In genomic region chr11:96713210-96714005, GRCm38 (mm10) we compare ENCODE assay signal across 9 mouse cellular contexts.
DNase-seq lines count a peak whose midpoint lies in the region; ATAC-seq and TF ChIP-seq lines count a peak whose summit lies in the region.
"Had no signal": no experiment of that assay in that cellular context is flagged by ENCODE, and none has a peak within 500 bp of the region (broad histone marks: within the 10 kb centered on the region; RNA-seq: fewer than 3 reads in every experiment).

No protein-coding gene starts in this region.

- WGBS in heart, embryonic 15.5 days: 50% methylated on average over 18 of the region's 18 CpGs
- 51% methylated on average over 18 of the region's 18 CpGs for WGBS in heart, embryonic 11.5 days (ENCODE audit: insufficient replicate concordance)
- 41% methylated on average over 18 of the region's 18 CpGs for WGBS in hindbrain, postnatal 0 days

- no peak overlapping the region for H3K27ac ChIP-seq in heart, embryonic 15.5 days
- no peak overlapping the region for H3K27ac ChIP-seq in heart, embryonic 11.5 days (ENCODE audit: low read depth, low read length)
- H3K27ac ChIP-seq in hindbrain, postnatal 0 days: no peak overlapping the region
- H3K27ac ChIP-seq: layer of hippocampus, adult 2 months had no signal

- peak; percentile 83 for DNase-seq in WW6 (ENCODE audit: low read depth, low spot score)
- peak; percentile 63 for DNase-seq in hindbrain, postnatal 0 days (ENCODE audit: low spot score)
- DNase-seq in urinary bladder, postnatal 4 days (ENCODE audit: low spot score in 2 of 2): no peak
- DNase-seq in left cerebral cortex, adult 8-10 months (ENCODE audit: low spot score in 2 of 2): no peak

- no peak overlapping the region for H3K4me3 ChIP-seq in heart, embryonic 15.5 days
- H3K4me3 ChIP-seq in heart, embryonic 11.5 days (ENCODE audit: low read depth, low read length): no peak overlapping the region
- H3K4me3 ChIP-seq in C2C12 (ENCODE audit: insufficient read depth, poor library complexity, severe bottlenecking): no peak overlapping the region
- no peak overlapping the region for H3K4me3 ChIP-seq in hindbrain, postnatal 0 days (ENCODE audit: low read length)
- H3K4me3 ChIP-seq: layer of hippocampus, adult 2 months had no signal

- H3K79me2 ChIP-seq in C2C12 (ENCODE audit: control insufficient read depth, insufficient read depth): no peaks in the 10 kb centered on the region

- H3K4me1 ChIP-seq in heart, embryonic 15.5 days (replicated peaks): no peaks in the 10 kb centered on the region
- H3K4me1 ChIP-seq in heart, embryonic 11.5 days (ENCODE audit: control insufficient read depth, insufficient read depth, low read length): 0 out of 2 replicates have a peak, but pooled peaks cover 2% of the 10 kb centered on the region
- no peaks in the 10 kb centered on the region for H3K4me1 ChIP-seq in hindbrain, postnatal 0 days (ENCODE audit: insufficient read depth, low read length)

- no peaks in the 10 kb centered on the region for H3K9me3 ChIP-seq in heart, embryonic 15.5 days (replicated peaks)
- no peaks in the 10 kb centered on the region for H3K9me3 ChIP-seq in heart, embryonic 11.5 days (replicated peaks; ENCODE audit: control insufficient read depth, low read length)
- no peaks in the 10 kb centered on the region for H3K9me3 ChIP-seq in hindbrain, postnatal 0 days (ENCODE audit: low read length)

- peaks cover 4% of the 10 kb centered on the region; the same call in 1 of the 2 replicates for H3K27me3 ChIP-seq in heart, embryonic 15.5 days
- H3K27me3 ChIP-seq in heart, embryonic 11.5 days (ENCODE audit: control insufficient read depth, insufficient read depth, low read length): peaks cover 4% of the 10 kb centered on the region
- peaks cover 45% of the 10 kb centered on the region for H3K27me3 ChIP-seq in C2C12 (ENCODE audit: control insufficient read depth, insufficient read depth, insufficient read length)
- no peaks in the 10 kb centered on the region for H3K27me3 ChIP-seq in hindbrain, postnatal 0 days (ENCODE audit: insufficient read depth, low read length)

- H3K79me3 ChIP-seq in C2C12 (ENCODE audit: low read depth): no peaks in the 10 kb centered on the region

- H3K9ac ChIP-seq in heart, embryonic 15.5 days: no peak overlapping the region
- H3K9ac ChIP-seq in heart, embryonic 11.5 days (ENCODE audit: low read depth, low read length): no peak overlapping the region
- H3K9ac ChIP-seq in hindbrain, postnatal 0 days (replicated peaks; ENCODE audit: low read length): no peak overlapping the region

- H3K36me3 ChIP-seq in heart, embryonic 15.5 days: no peaks in the 10 kb centered on the region
- no peaks in the 10 kb centered on the region for H3K36me3 ChIP-seq in heart, embryonic 11.5 days (ENCODE audit: control insufficient read depth, insufficient read depth, low read length)
- H3K36me3 ChIP-seq in C2C12 (ENCODE audit: control insufficient read depth, insufficient read depth): no peaks in the 10 kb centered on the region
- no peaks in the 10 kb centered on the region for H3K36me3 ChIP-seq in hindbrain, postnatal 0 days (ENCODE audit: insufficient read depth, low read length)

- no peak; the same call in 1 of the 2 replicates for ATAC-seq in heart, embryonic 15.5 days (replicated peaks; ENCODE audit: insufficient number of reproducible peaks, insufficient read depth, low FRiP score, low read depth)
- no peak for ATAC-seq in heart, embryonic 11.5 days (replicated peaks; ENCODE audit: insufficient number of reproducible peaks, low FRiP score, low TSS enrichment)
- ATAC-seq in hindbrain, postnatal 0 days: peak; percentile 61
- ATAC-seq in erythroid progenitor cell, adult 5-6 weeks (replicated peaks; ENCODE audit: low FRiP score, poor library complexity, severe bottlenecking): no peak

- H3K4me2 ChIP-seq in heart, embryonic 15.5 days: 0 out of 2 replicates have a peak overlapping the region, but pooled peaks have one; percentile 7
- no peak overlapping the region; the same call in 1 of the 2 replicates for H3K4me2 ChIP-seq in heart, embryonic 11.5 days
- 0 out of 2 replicates have a peak overlapping the region, but pooled peaks have one; percentile 8 for H3K4me2 ChIP-seq in hindbrain, postnatal 0 days (ENCODE audit: low read depth, low read length)

- H3ac ChIP-seq in C2C12 (ENCODE audit: control insufficient read depth, insufficient read length, low read depth): no peak overlapping the region

- TF ChIP-seq CTCF in C2C12 (IDR thresholded peaks at IDR 0.05; ENCODE audit: control insufficient read depth, insufficient read depth, insufficient read length): no peak
- TF ChIP-seq CTCF in hindbrain, postnatal 0 days (IDR thresholded peaks at IDR 0.05; ENCODE audit: low read depth): no peak

TF ChIP-seq in C2C12, 6 proteins besides CTCF, POLR2A, EP300 and RAD21:
- TF ChIP-seq MAX (IDR thresholded peaks at IDR 0.05) (no peak), USF1 (IDR thresholded peaks at IDR 0.05; ENCODE audit: low read depth) (peak; percentile 51)

Comparison
In these comparisons a context has a peak if more than half of its experiments do, and no peak if none do; other contexts are left out.
1. DNase-seq: peak in WW6 (single experiment) and hindbrain, postnatal 0 days (single experiment); none in urinary bladder, postnatal 4 days (0 of 2) and left cerebral cortex, adult 8-10 months (0 of 2).